In genomic region chr9:104243799-104244466, GRCm38 (mm10) we compare ENCODE assay signal across 16 mouse cellular contexts. TPM values are rescaled to one million over a fixed set of nuclear protein-coding genes. Genes with fewer than 3 reads are reported as not detected.
A peak's percentile ranks its signal among the peaks of the same experiment; 100 is the strongest.
DNase-seq lines count a peak whose midpoint lies in the region; ATAC-seq lines count a peak whose summit lies in the region.
"Had no signal": no experiment of that assay in that cellular context is flagged by ENCODE, and none has a peak within 500 bp of the region (broad histone marks: within the 10 kb centered on the region; RNA-seq: fewer than 3 reads in every experiment).

No protein-coding gene starts in this region.

- no peaks in the 10 kb centered on the region for H3K27me3 ChIP-seq in midbrain, embryonic 10.5 days (ENCODE audit: low read depth, poor library complexity, severe bottlenecking)
- H3K27me3 ChIP-seq in forebrain, embryonic 11.5 days (ENCODE audit: control insufficient read depth, insufficient read depth, low read length) = no peaks in the 10 kb centered on the region
- H3K27me3 ChIP-seq: forebrain, embryonic 15.5 days had no signal

- ATAC-seq in megakaryocyte, adult 5-6 weeks (ENCODE audit: poor library complexity, severe bottlenecking) = peak; percentile 53
- ATAC-seq in forebrain, embryonic 11.5 days (replicated peaks; ENCODE audit: low FRiP score) = no peak
- ATAC-seq: forebrain, embryonic 15.5 days; midbrain, embryonic 16.5 days had no signal

- no peak overlapping the region for H3K4me3 ChIP-seq in midbrain, embryonic 10.5 days
- H3K4me3 ChIP-seq in forebrain, embryonic 11.5 days (ENCODE audit: low read depth, low read length) = no peak overlapping the region
- H3K4me3 ChIP-seq: forebrain, embryonic 15.5 days had no signal

- WGBS in midbrain, embryonic 10.5 days = 93% methylated on average over 9 of the region's 9 CpGs
- WGBS in forebrain, embryonic 11.5 days = 93% methylated on average over 9 of the region's 9 CpGs

- H3K9me3 ChIP-seq in midbrain, embryonic 10.5 days (replicated peaks) = no peaks in the 10 kb centered on the region
- H3K9me3 ChIP-seq in forebrain, embryonic 11.5 days (ENCODE audit: control insufficient read depth, low read length) = no peaks in the 10 kb centered on the region
- H3K9me3 ChIP-seq: forebrain, embryonic 15.5 days had no signal

- no peaks in the 10 kb centered on the region for H3K4me1 ChIP-seq in midbrain, embryonic 10.5 days
- H3K4me1 ChIP-seq in forebrain, embryonic 11.5 days (replicated peaks; ENCODE audit: control insufficient read depth, insufficient read depth, low read length) = no peaks in the 10 kb centered on the region
- H3K4me1 ChIP-seq: forebrain, embryonic 15.5 days had no signal

- peaks cover 45% of the 10 kb centered on the region for H3K36me3 ChIP-seq in midbrain, embryonic 10.5 days
- 0 out of 2 replicates have a peak, but pooled peaks cover 2% of the 10 kb centered on the region for H3K36me3 ChIP-seq in forebrain, embryonic 11.5 days (ENCODE audit: control insufficient read depth, insufficient read depth, low read length)

- H3K9ac ChIP-seq in forebrain, embryonic 11.5 days (ENCODE audit: low read length) = no peak overlapping the region
- H3K9ac ChIP-seq: forebrain, embryonic 15.5 days had no signal

- intact Hi-C loops in heart, postnatal 10 days (cut with DNase I) = no loop called here

- no peak overlapping the region for H3K4me2 ChIP-seq in forebrain, embryonic 11.5 days (ENCODE audit: low read depth, low read length, severe bottlenecking)
- H3K4me2 ChIP-seq: forebrain, embryonic 15.5 days; liver, embryonic 11.5 days had no signal

- H3K27ac ChIP-seq in midbrain, embryonic 10.5 days (replicated peaks) = no peak overlapping the region
- no peak overlapping the region for H3K27ac ChIP-seq in forebrain, embryonic 11.5 days (ENCODE audit: low read depth, low read length)
- H3K27ac ChIP-seq: forebrain, embryonic 15.5 days had no signal

- DNase-seq in heart, postnatal 10 days = peak; percentile 17 to 20
- no peak for DNase-seq in heart, adult 8-10 months (ENCODE audit: low spot score)
- peak; percentile 21 for DNase-seq in T-cell, adult 2 months (ENCODE audit: low spot score)
- DNase-seq in thymus, postnatal 14 days = peak; percentile 65
- DNase-seq in midbrain, embryonic 10.5 days (ENCODE audit: low spot score) = no peak
- DNase-seq in forebrain, embryonic 11.5 days (ENCODE audit: low spot score) = no peak
- DNase-seq in retina, postnatal 1 day = no peak
- DNase-seq: adrenal gland, adult 2 months; cerebellum, postnatal 36 days; heart, postnatal 4 days; kidney, postnatal 25 days; lung, postnatal 10 days had no signal

RNA-seq across cellular contexts. Expression of gene Dnajc13, which starts 18.8 kb away (rescaled TPM):
- total RNA-seq in heart, postnatal 10 days (2021) = 10 to 100 TPM; 35.1 to 41.9 TPM
- total RNA-seq in heart, adult 8-10 months (2022) = 10 to 100 TPM; 28.3 to 36.0 (median 32.0) TPM
- total RNA-seq in megakaryocyte, adult 5-6 weeks (2015) = 68.2 and 77.1 TPM in 2 replicates
- total RNA-seq in megakaryocyte, adult 5-6 weeks (2017) = 45.7 and 50.0 TPM in 2 replicates
- 15.9 and 18.7 TPM in 2 replicates for polyA plus RNA-seq in midbrain, embryonic 10.5 days (2016; fragmentation: Nextera tagmentation; extraction: Ambion mirVana)
- polyA plus RNA-seq in forebrain, embryonic 11.5 days (2014; fragmentation: Nextera tagmentation; extraction: Ambion mirVana) = 23.2 and 24.1 TPM in 2 replicates

Comparison
In these comparisons a context has a peak if more than half of its experiments do, and no peak if none do; other contexts are left out.
1. DNase-seq: peak in heart, postnatal 10 days (2 of 2), T-cell, adult 2 months (single experiment) and thymus, postnatal 14 days (single experiment); none in heart, adult 8-10 months (single experiment), midbrain, embryonic 10.5 days (single experiment), forebrain, embryonic 11.5 days (single experiment) and retina, postnatal 1 day (single experiment).